Mouse (Mus musculus) urinary bladder, adult 2 months (tissue): ENCODE data around the gene Vmn1r218. TPM values are rescaled to one million over a fixed set of nuclear protein-coding genes. Genes with fewer than 3 reads are reported as not detected.
"Not testable (repeated sequence)": the region's sequence is repeated elsewhere in the genome, so short reads cannot be mapped to it uniquely, and the experiment has no call there.

Experiments
- DNase-seq: peaks from one replicate; pipeline ENCODE4 v3.0.0; 2022; ENCODE audit warnings: low spot score
- polyA plus RNA-seq: library from polyadenylated mRNA; depleted of rRNA; stranded (reverse); fragments of >200 nt; gene quantifications from 2 replicates; pipeline ENCODE4 v1.2.3, GENCODE M21; 2012; rRNA removed

Gene Vmn1r218
- polyA plus RNA-seq = not detected in 2 replicates

- no peak for DNase-seq
These were observed at the start of gene Vmn1r218 for GRCm38 (mm10) chr13:23133099-23133498. TSS of gene Vmn1r218 (plus strand) at chr13:23133155.

GRCm38 (mm10) chr13:23094386-23094785 lies 38.6 kb upstream of the Vmn1r218 start:
- no peak for DNase-seq

GRCm38 (mm10) chr13:23118126-23118525 lies 14.8 kb upstream of the Vmn1r218 start, which contains the start of gene Vmn1r217:
TSS of gene Vmn1r217 (minus strand) at chr13:23118226.
- not testable (repeated sequence) for DNase-seq

- no peak for DNase-seq
These were observed 12.3 kb upstream of the Vmn1r218 start for GRCm38 (mm10) chr13:23120611-23121010.

GRCm38 (mm10) chr13:23133501-23133900 lies 546 bp downstream of the Vmn1r218 start:
- DNase-seq = no peak

GRCm38 (mm10) chr13:23138880-23139279 lies 5.9 kb downstream of the Vmn1r218 start:
- DNase-seq = no peak

GRCm38 (mm10) chr13:23157848-23158247 lies 24.9 kb downstream of the Vmn1r218 start:
- DNase-seq = no peak

GRCm38 (mm10) chr13:23159012-23159411 lies 26.1 kb downstream of the Vmn1r218 start, which contains the start of gene Vmn1r219:
TSS of gene Vmn1r219 (plus strand) at chr13:23159312.
- DNase-seq = no peak

GRCm38 (mm10) chr13:23166471-23166870 lies 33.5 kb downstream of the Vmn1r218 start:
- not testable (repeated sequence) for DNase-seq

- DNase-seq = no peak
These were observed 54.9 kb downstream of the Vmn1r218 start, which contains the start of gene Vmn1r220 for GRCm38 (mm10) chr13:23187875-23188274. TSS of gene Vmn1r220 (minus strand) at chr13:23187975.

Other genes with a start within 250 kb of the Vmn1r218 start
- gene Vmn1r212, start 248.9 kb upstream of the Vmn1r218 start, polyA plus RNA-seq = not detected in 2 replicates
- not detected in 2 replicates for gene Vmn1r213, start 125.5 kb upstream of the Vmn1r218 start, polyA plus RNA-seq
- not detected in 2 replicates for gene Vmn1r214, start 102.7 kb upstream of the Vmn1r218 start, polyA plus RNA-seq
- gene Vmn1r215, start 65.1 kb upstream of the Vmn1r218 start, polyA plus RNA-seq = not detected in 2 replicates
- gene Vmn1r217, start 14.9 kb upstream of the Vmn1r218 start, polyA plus RNA-seq = not detected in 2 replicates
- gene Vmn1r219, start 26.2 kb downstream of the Vmn1r218 start, polyA plus RNA-seq = not detected in 2 replicates
- not detected in 2 replicates for gene Vmn1r220, start 54.8 kb downstream of the Vmn1r218 start, polyA plus RNA-seq
- gene Vmn1r221, start 81.0 kb downstream of the Vmn1r218 start, polyA plus RNA-seq = not detected in 2 replicates
- gene Vmn1r222, start 102.8 kb downstream of the Vmn1r218 start, polyA plus RNA-seq = not detected in 2 replicates
- gene Vmn1r223, start 114.0 kb downstream of the Vmn1r218 start, polyA plus RNA-seq = not detected in 2 replicates
- 12.7 and 15.8 TPM in 2 replicates for gene Zfp322a, start 236.1 kb downstream of the Vmn1r218 start, polyA plus RNA-seq